Mouse (Mus musculus) gastrocnemius, adult 2 months (tissue): ENCODE measurements around the gene Zyx. TPM values are rescaled to one million over a fixed set of nuclear protein-coding genes. Genes with fewer than 3 reads are reported as not detected.

Source experiments
- DNase-seq: peaks from one replicate; pipeline ENCODE4 v3.0.0; 2022
- H3K27ac ChIP-seq: fragments of 200-600 bp; 2 replicates; pipeline ENCODE4 v1.8.1; 2022; ENCODE audit warnings: mild to moderate bottlenecking
- H3K4me3 ChIP-seq: fragments of 200-600 bp; 2 replicates; pipeline ENCODE4 v1.8.1; 2022; ENCODE audit warnings: mild to moderate bottlenecking, moderate library complexity
- CTCF ChIP-seq: fragments of 200-600 bp; IDR thresholded peaks from 2 replicates; pipeline ENCODE4 v1.8.1; 2022; ENCODE audit warnings: antibody characterized with exemption, mild to moderate bottlenecking, moderate library complexity
- intact Hi-C: fragments of 180-260 bp; cut with DNase I; formaldehyde crosslinking; loops from one replicate; pipeline ENCODE4 v1.15.1; 2025
- total RNA-seq, 2 experiments: library from RNA; stranded (reverse); gene quantifications; 2 replicates each; pipeline ENCODE4 v1.2.3; 2021

Gene Zyx
- total RNA-seq, 2 experiments from 2014 or later: 19.7 to 24.7 TPM

DNA sequence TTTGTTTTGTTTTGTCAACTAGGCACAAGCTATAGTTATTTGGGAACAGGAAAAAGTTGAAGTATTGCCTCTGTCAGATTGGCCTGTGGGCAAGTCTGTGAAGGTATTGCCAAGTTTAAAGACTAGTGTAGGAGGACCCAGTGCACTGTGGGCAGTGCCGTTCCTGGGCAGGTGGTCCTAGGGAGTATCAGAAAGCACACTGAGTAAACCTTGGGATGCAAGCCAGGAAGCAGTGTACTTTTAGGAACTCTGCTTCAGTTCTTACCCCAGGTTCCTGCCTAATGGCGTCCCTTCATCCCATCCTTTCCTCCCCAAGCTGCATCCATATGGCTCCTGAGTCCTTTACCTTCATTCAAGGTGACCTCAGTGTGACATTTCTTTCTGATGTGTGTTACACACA lies 25.7 kb downstream of the Zyx start:
- peak overlapping the region; percentile 68 for H3K27ac ChIP-seq
- no peak for TF ChIP-seq CTCF
- intact Hi-C loops: no loop called here
- DNase-seq: no peak
- H3K4me3 ChIP-seq: no peak overlapping the region

DNA sequence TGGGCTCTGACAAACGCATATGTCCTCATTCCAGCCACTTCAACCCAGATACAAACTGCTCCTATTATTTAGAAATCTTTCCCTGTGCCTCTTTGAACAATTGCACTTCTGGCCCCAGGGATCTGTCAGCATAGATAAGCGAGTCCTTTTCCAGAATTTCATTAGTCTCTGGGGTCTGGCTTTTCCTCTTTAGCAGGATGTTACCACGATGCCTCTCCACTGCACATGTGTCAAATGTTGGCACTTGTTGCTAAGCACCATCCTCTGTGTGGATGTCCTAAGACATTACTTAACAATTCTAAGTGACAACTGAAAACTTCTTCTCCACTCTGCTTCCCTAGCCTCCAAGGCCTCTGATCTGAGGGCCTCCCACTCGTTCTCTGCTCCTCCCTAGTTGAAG lies 26.6 kb downstream of the Zyx start:
- H3K4me3 ChIP-seq: no peak overlapping the region
- no peak for DNase-seq
- H3K27ac ChIP-seq: peak overlapping the region; percentile 68; the same call in 1 of the 2 replicates
- intact Hi-C loops: no loop called here
- no peak for TF ChIP-seq CTCF

DNA sequence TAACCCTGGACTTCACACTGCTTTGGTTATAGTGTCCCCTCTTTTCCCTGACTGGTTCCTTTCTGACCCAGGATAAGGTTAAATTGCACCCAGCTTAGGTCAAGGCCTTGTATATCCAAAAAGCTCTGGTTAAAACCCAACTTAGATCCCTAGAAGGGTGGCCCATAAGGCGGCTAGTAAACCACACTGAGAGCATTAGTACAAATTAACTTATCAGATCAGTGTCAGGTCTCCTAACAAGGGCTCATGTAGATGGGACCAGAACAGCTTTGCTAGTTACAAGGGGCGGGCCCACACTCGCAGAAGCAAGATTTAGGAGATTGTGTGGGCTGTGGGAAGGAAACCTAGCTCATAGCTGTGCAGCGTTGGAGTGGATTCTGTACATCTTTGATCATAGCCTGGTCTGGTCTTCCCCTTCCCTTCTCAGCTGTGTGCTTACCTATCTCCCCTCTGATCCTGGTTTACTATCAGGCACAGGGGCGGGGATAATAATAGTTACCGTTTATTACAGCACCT lies 27.1 kb downstream of the Zyx start:
- DNase-seq: no peak
- intact Hi-C loops: no loop called here
- TF ChIP-seq CTCF: no peak
- Histone ChIP-seq H3K27ac (no peak overlapping the region), H3K4me3 (no peak overlapping the region)

DNA sequence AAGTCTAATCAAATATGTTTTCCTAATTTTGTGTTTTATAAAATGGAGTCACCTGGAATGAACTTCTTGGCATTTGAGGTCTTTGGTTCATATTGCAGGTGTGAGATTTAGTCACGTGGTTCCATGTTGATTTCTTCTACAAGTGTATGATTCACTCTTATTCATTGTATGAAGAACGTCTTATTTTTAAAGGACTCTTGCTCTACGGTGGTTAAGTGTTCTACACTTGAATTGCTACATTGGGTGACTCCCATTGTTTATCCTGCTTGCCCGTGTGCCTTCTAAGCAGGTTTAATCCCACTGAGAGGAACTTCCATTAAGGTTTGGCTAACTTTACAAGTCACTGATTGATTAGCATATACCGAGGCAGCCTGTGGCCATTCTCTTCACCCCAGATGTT lies 27.9 kb downstream of the Zyx start:
- no peak overlapping the region for H3K27ac ChIP-seq
- intact Hi-C loops: no loop called here
- TF ChIP-seq CTCF: no peak
- no peak for DNase-seq
- no peak overlapping the region for H3K4me3 ChIP-seq

DNA sequence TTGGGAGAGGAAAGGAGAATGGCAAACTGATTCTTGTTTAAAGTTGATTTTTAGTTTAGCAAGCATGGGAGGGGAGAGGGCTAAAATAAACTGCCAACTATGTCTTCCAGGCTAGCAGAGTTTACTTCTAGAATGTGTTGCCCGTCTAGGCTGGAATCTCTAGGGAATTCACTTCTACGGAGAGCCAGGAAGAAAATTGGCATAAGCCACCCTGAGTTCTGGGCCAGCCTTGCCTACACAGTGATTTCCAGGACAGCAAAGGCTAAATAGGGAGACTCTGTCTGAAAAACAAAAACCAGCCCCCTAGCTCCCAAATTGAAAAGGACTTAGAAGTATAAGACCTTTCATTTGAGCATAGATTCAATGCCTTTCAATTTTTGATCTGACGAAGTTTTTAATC lies 30.1 kb downstream of the Zyx start:
- intact Hi-C loops: no loop called here
- TF ChIP-seq CTCF: no peak
- no peak for DNase-seq
- Histone ChIP-seq H3K27ac (no peak overlapping the region), H3K4me3 (no peak overlapping the region)

DNA sequence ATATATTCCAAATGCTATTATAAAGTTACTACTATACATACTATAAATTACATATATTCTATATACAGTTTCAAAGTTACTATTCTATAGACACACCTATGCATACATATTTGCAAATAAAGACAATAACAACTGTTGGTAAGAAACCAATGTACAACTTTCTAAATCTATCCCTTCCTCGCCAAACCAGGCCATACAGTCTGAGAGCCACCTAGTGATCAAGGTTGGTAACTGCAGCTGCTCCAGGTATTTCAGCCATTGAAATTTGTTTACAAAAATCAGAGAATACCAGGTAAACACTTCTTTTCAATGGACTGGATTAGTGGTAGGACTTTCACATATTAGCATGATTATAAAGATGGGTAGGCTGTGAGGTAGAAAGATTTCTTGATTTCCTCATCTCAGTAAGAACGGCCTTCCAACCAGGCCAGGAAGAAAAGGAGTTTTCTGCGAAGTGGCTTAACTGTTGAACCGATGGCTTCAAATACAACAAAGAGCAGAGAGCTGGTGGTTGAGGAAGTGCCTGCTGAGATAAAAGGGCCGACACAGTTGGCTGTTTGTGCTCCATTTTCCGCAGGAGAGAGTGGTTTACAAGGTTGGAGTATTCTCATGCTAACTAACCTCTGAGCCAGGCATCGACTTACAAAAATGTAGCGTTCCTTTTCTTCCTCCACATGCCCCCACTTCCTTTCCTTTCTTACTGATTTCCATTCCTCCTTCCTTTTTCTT lies 31.1 kb downstream of the Zyx start:
- intact Hi-C loops: loop anchor here (1.0 to 5.0 kb wide), 2 partner anchors 30 to 153 kb away; no protein-coding TSS in a partner anchor
- TF ChIP-seq CTCF: peak; percentile 98
- H3K4me3 ChIP-seq: no peak overlapping the region
- no peak overlapping the region; the same call in 1 of the 2 replicates for H3K27ac ChIP-seq
- peak; percentile 47 for DNase-seq

DNA sequence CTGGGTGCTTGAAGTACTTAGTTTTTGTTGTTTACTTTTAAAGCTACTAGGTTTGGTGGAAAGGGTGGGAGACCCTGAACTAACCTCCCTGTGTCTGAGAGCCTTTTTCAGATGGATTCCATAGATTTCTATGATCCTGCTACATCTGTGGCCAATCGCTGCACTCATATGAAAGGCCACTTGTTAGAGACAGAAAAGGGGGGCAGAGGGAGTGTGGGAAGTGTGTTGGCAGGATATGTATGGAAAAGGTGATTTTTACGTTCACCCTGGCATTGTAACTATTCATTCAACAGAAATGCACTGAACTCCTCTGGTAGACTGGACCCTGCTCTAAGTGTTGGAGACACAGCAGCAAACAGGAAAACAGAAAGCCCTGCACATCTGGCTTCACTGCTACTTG lies 31.8 kb downstream of the Zyx start:
- no peak for TF ChIP-seq CTCF
- intact Hi-C loops: loop anchor here (5.0 kb wide), 1 partner anchor 154 kb away; no protein-coding TSS in a partner anchor
- Histone ChIP-seq H3K27ac (peak overlapping the region; percentile 70; the same call in 1 of the 2 replicates), H3K4me3 (no peak overlapping the region)
- DNase-seq: no peak

DNA sequence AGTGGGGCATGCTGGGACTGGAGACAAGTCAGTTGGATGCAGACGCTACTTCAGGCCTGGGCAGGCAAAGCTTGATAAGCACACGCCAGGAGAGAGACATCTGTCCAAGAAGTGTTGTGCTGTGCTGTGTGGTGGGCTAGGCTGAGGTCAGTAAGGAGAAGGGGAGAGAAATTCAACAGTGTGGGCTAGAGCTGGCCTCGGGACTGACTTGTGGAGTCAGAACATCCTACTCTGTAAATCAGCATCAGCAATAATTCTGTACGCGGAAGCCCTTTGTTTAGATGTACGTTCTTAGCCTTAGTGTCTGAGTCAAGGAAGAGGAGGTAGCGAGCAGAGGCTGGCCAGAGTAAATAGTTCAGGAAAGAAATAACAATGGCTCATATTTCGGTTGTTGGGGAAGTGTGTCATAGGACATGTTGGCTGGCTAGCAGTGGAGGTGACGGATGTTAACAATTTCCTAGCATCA lies 32.5 kb downstream of the Zyx start:
- Histone ChIP-seq H3K4me3 (no peak overlapping the region; the same call in 1 of the 2 replicates), H3K27ac (peak overlapping the region; percentile 70)
- intact Hi-C loops: loop anchor here (5.0 kb wide), 1 partner anchor 155 kb away; no protein-coding TSS in a partner anchor
- no peak for DNase-seq
- TF ChIP-seq CTCF: no peak

DNA sequence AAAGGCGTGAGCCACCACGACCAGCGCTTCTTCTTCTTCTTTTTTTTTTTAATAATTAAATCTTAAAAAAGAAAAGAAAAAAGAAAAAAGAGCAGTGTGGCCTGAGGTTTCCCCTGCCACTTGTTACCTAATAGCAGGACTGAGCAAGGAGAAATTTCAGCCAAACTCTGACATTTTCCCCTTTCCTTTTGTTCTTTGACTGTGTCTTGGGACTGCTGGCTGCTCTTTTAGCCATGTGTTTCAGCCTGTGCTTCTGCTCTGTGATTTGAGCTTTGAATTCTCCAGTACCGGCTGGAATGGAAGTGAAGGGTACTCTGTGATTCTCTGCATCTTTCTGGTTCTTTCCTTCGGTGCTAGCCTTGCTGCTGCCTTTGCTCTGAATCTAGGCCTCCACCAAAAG lies 33.9 kb downstream of the Zyx start:
- no peak overlapping the region for H3K4me3 ChIP-seq
- DNase-seq: no peak
- intact Hi-C loops: loop anchor here (5.0 kb wide), 1 partner anchor 156 kb away; no protein-coding TSS in a partner anchor
- H3K27ac ChIP-seq: no peak overlapping the region
- TF ChIP-seq CTCF: no peak

DNA sequence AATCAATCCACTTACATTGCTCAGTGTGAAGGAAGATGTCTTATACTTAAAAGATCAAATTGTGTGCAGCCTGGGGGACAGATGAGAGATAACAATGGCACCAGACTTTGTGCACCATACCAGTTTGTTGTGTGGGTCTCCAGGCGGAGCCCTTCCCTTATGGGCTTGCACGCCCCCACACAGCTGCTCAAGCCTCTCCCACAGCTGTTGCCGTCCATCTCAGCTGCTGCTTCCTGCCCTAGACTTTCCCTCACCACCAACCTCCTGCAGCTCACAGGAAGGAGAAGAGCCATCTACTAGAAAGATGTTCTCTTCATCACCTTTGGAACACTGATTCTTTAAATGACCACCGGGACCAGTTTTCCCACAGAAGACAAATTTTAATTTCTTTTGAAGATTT lies 36.2 kb downstream of the Zyx start:
- TF ChIP-seq CTCF: no peak
- Histone ChIP-seq H3K4me3 (no peak overlapping the region), H3K27ac (no peak overlapping the region)
- intact Hi-C loops: no loop called here
- no peak for DNase-seq

DNA sequence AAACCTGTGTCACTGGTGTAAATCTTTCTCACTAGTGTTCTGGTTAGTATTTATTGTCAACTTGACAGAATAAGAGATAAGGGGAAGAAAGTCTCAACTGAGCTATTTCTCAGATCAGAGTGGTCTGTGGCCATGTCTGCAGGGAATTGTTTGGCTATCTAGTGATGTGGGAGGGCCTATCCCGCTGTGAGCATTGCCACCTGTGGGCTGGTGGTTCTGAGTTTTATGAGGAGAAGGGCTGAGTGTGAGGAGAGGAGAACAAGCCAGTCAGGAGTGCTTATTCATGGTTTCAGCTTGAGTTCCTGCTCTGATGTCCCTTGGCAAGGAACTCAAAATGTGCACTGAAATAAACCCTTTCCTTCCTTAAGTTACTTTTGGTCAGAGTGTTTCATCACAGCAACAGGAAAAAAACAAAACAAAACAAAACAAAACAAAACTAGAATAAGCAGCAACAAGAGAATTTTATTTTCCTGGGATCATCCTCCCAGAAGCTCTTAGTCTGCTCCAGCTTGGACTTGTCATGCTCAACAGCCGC lies 42.4 kb downstream of the Zyx start:
- H3K27ac ChIP-seq: no peak overlapping the region
- TF ChIP-seq CTCF: no peak
- H3K4me3 ChIP-seq: no peak overlapping the region
- DNase-seq: no peak
- intact Hi-C loops: no loop called here

DNA sequence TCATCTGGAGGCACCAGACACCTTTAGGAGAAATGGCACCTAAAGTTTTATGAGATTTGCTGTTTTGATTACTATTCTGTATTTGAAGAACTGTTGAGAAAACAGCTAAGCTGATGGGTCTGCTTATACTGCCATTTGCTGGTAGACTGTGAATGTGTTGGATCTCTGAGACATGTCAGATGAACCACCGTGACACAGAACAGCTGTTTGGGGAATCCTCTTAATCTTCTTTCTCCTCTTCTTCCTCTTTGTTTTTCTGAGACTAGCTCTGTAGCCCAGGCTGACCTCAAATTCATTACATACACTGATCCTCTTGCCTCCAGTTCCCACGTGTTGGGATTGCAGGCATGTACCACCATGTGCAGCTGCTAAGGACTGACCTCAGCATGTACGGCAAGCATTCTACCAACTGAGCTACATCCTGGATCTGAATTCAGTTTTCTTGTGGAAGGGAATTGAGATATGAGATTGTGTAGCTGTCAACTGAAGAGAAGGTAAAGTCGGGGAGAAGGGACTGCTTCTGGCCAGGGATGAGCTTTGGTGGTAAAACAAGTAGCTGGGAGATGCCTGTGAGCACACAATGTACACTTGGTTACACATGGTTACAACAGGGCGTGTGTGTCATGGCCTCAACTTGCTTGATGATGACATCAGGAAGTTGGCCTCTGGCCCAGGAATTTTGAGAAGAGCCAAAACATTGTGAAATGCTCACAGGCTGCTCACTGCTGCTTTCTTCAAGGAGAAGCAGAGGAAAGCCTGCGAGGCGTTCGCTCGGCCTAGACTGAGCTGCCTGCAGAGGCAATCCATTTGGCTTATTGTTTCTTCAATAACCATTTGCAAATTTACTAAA lies 46.8 kb downstream of the Zyx start:
- DNase-seq: peak; percentile 90
- intact Hi-C loops: no loop called here
- Histone ChIP-seq H3K4me3 (no peak overlapping the region), H3K27ac (peak overlapping the region; percentile 70)
- no peak for TF ChIP-seq CTCF
